Mouse (Mus musculus): ENCODE measurements around the gene Nr4a2. TPM values are rescaled to one million over a fixed set of nuclear protein-coding genes. Genes with fewer than 3 reads are reported as not detected.
A peak's percentile ranks its signal among the peaks of the same experiment; 100 is the strongest.

The Nr4a2 gene
- polyA plus RNA-seq (2016; fragmentation: Nextera tagmentation; extraction: Ambion mirVana) = 3.5 and 3.8 TPM in 2 replicates

DNA sequence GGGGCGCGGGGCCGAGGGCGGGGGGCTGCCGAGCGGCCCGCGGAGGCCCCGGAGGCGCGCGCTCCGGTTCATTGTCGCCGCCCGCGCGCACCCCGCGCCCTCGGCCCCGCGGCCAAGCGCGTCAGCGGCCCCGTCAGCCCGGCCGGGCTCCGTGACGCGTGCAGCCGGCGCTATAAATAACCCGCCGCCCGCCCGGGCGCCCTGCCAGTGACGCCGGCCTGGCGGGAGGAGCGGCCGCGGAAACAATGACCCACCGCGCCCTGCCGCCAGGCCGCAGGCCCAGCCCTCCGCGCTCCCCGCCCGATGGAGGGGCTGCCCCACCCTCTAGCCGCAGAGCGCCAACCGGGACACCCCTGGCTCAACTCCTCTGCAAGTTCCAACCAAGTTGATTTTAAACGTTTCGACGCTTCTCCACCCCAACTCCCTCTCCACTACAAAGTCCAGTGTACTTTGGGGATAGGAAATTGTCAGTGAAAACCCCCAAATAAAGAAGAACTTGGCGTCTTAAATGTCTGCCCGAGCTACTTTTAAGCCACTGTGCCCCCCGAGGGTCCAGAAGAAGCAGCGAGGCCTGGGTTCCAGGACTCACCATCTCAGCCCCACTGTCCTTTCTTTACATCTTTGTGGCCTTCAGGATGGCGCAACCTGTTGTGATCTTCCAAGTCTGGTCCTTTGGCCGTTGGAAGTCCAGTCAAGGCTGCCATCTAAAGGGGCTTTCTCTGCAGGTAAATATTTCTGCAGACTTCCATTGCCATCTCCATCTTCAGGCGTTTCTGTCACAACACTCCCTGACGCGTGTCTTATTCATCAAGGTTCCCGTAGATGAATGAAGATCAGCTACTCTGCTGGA, at the start of gene Nr4a2:
Gene Nr4a2, minus strand, starts transcription at position 13 of the 850 bp plus-strand sequence.
- no peaks in the 10 kb centered on the region for H3K27me3 ChIP-seq (replicated peaks)
- no peaks in the 10 kb centered on the region for H3K36me3 ChIP-seq
- no peaks in the 10 kb centered on the region for H3K9me3 ChIP-seq (replicated peaks)
- peak within 1 kb of the TSS; percentile 94 for H3K27ac ChIP-seq (ENCODE audit: poor library complexity, severe bottlenecking)
- peak within 1 kb of the TSS; percentile 89 for H3K4me3 ChIP-seq
- 9% methylated on average over 44 of the region's 69 CpGs for WGBS
- peak within 1 kb of the TSS; percentile 79 for H3K4me2 ChIP-seq
- ATAC-seq (ENCODE audit: insufficient number of reproducible peaks, low FRiP score) = peak; percentile 95
- peaks cover 14% of the 10 kb centered on the region for H3K4me1 ChIP-seq (replicated peaks)
- H3K9ac ChIP-seq = peak within 1 kb of the TSS; percentile 97

DNA sequence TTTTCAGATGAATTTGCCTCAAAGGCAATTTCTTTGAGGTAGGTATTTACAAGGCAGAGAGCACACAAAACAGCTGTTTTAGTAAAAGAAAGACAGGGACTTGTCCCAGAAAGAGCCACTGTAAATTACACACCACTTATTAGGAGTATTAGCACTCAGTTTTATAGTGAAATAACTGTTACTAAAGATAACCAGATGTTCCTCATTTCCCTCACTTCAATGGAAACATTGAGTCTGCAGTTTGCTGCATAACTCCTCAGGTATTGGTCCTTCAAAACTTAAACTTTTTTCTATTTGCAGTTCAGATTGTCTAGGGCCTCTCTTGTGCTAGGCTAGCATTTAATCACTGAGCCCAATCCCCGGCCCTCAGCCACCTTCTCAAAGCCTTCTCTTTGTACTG, 41.6 kb upstream of the Nr4a2 start:
- Histone ChIP-seq H3K4me2 (no peak overlapping the region), H3K27ac (ENCODE audit: poor library complexity, severe bottlenecking) (no peak overlapping the region), H3K9ac (no peak overlapping the region), H3K27me3 (replicated peaks) (no peaks in the 10 kb centered on the region), H3K4me1 (replicated peaks) (no peaks in the 10 kb centered on the region), H3K4me3 (no peak overlapping the region), H3K9me3 (replicated peaks) (no peaks in the 10 kb centered on the region), H3K36me3 (no peaks in the 10 kb centered on the region)
- whole genome bisulfite sequencing = 51% methylated on average over 1 of the region's 1 CpGs
- ATAC-seq (ENCODE audit: insufficient number of reproducible peaks, low FRiP score) = no peak

DNA sequence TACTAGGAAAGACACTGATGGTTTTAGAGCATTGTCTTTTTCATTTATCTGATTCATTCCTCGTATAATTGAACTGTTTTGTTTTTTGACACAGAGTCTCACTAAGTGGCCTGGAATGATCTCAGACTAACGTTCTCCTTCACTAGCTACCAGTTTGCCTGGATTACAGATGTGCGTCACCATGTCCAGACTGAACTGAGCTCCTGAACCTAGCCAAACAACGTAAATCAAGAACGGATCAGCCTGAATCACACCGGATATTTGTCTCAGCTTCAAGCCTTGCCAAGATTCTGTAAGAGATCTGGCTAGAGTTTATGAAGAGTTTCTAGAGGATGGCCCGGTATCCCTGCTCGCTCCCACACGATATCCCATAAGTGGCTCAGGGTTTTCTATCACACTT, 33.0 kb upstream of the Nr4a2 start:
- H3K9me3 ChIP-seq (replicated peaks) = no peaks in the 10 kb centered on the region
- H3K36me3 ChIP-seq = no peaks in the 10 kb centered on the region
- H3K27me3 ChIP-seq (replicated peaks) = no peaks in the 10 kb centered on the region
- H3K4me2 ChIP-seq = no peak overlapping the region
- no peak overlapping the region for H3K9ac ChIP-seq
- 82% methylated on average over 9 of the region's 9 CpGs for WGBS
- no peak for ATAC-seq (ENCODE audit: insufficient number of reproducible peaks, low FRiP score)
- peaks cover 5% of the 10 kb centered on the region for H3K4me1 ChIP-seq (replicated peaks)
- no peak overlapping the region for H3K27ac ChIP-seq (ENCODE audit: poor library complexity, severe bottlenecking)
- H3K4me3 ChIP-seq = no peak overlapping the region

DNA sequence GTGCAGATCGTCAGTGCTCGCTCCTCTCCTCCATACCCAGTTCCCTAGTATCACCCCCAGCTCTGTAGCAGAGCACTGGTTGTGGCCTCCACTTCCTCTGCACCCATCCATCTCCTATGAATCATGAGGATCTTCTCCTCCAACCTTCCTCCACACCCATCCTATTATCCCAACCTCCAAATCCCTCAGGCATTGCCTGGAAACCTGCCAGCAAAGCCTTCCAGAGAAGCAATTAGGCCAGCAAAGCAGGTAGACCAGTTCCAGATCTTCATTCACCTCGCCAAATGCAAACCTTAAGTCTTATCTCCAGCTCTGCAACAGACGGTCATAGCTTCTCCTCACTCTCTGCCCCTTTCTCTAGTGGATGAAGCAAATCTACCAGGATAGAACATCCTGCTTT, 26.0 kb upstream of the Nr4a2 start:
- no peak for ATAC-seq (ENCODE audit: insufficient number of reproducible peaks, low FRiP score)
- WGBS = 69% methylated on average over 4 of the region's 4 CpGs
- H3K9ac ChIP-seq = no peak overlapping the region
- no peak overlapping the region for H3K4me2 ChIP-seq
- no peaks in the 10 kb centered on the region for H3K27me3 ChIP-seq (replicated peaks)
- H3K9me3 ChIP-seq (replicated peaks) = no peaks in the 10 kb centered on the region
- H3K27ac ChIP-seq (ENCODE audit: poor library complexity, severe bottlenecking) = no peak overlapping the region
- H3K4me3 ChIP-seq = no peak overlapping the region
- no peaks in the 10 kb centered on the region for H3K36me3 ChIP-seq
- H3K4me1 ChIP-seq (replicated peaks) = no peaks in the 10 kb centered on the region

DNA sequence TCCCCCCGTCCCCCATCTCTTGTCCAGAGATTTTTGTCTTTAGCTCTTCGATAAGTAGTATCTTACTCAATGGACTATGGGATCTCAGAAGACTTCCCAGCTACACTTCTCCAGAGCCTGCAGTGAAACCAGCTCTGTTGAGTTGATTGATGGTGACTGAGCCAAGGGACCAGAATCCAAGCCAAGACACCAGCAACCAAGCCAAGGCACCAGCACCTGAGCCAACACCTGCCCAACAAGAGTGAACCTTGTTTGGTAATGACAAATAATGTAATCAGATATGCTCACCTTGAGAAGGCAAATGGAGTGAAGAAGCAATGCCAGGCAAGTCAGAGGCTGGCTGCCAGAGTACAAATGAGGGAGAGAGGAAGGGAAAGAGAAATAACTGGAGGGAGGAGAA, 24.4 kb upstream of the Nr4a2 start:
- no peaks in the 10 kb centered on the region for H3K36me3 ChIP-seq
- 73% methylated on average over 2 of the region's 2 CpGs for WGBS
- no peak overlapping the region for H3K4me2 ChIP-seq
- ATAC-seq (ENCODE audit: insufficient number of reproducible peaks, low FRiP score) = no peak
- no peak overlapping the region for H3K27ac ChIP-seq (ENCODE audit: poor library complexity, severe bottlenecking)
- no peak overlapping the region for H3K4me3 ChIP-seq
- H3K4me1 ChIP-seq (replicated peaks) = no peaks in the 10 kb centered on the region
- H3K9me3 ChIP-seq (replicated peaks) = no peaks in the 10 kb centered on the region
- H3K9ac ChIP-seq = no peak overlapping the region
- no peaks in the 10 kb centered on the region for H3K27me3 ChIP-seq (replicated peaks)

DNA sequence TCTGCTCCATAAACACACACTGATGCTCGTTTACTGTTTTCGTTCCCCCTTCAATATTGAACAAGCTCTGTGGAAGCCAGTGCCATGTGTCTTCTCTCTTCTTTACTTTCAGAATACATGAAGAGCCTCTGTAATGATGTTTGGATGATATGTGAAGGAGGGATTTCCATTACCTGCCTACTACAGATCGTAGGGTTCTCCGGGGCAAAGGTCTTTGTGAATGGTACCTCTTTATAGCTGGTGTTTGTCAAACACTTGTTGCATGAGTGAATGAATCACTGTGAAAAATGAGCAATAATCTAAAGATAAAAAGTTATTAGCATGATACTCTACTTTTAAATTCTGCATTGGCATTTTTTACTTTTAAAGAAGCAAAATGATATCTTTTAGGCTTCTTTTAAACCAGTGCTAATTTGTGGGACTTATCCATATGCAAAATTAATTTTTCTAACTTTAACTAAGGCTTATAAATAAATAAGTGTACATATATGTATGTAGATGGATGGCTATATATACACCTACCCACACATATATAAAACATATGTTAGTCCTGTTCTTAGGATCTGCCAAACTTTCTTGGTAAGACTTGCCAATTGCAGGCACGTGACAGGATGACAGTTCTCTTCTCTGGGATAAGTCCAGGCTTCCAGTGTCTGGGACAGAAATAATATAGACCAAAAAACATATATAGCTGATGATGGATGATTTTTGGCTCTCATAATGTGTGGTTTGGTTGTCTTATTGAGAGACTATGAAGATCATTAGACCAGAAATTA, 22.0 kb upstream of the Nr4a2 start:
- no peaks in the 10 kb centered on the region for H3K9me3 ChIP-seq (replicated peaks)
- no peak overlapping the region for H3K4me2 ChIP-seq
- no peak overlapping the region for H3K27ac ChIP-seq (ENCODE audit: poor library complexity, severe bottlenecking)
- H3K36me3 ChIP-seq = no peaks in the 10 kb centered on the region
- no peak overlapping the region for H3K4me3 ChIP-seq
- 83% methylated on average over 5 of the region's 5 CpGs for WGBS
- no peaks in the 10 kb centered on the region for H3K4me1 ChIP-seq (replicated peaks)
- H3K27me3 ChIP-seq (replicated peaks) = no peaks in the 10 kb centered on the region
- H3K9ac ChIP-seq = no peak overlapping the region
- ATAC-seq (ENCODE audit: insufficient number of reproducible peaks, low FRiP score) = no peak

DNA sequence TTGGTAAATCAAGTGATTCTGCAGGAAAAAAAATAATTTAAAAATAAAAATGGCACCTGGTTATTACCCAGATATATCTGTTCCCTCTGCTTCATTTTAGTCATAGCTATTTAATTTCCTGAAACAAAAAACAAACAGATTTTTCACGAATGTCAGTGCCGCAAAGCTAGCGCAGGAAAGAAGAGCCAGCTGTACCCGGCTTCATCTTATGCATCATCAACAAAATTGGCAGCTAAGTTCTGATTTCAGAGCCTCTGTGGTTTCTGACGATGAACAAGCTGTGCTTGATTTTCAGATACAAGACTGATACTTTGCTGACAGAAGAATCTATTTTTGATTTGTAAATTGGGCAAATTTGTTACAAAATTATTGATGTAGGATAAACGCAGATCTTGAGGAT, 14.8 kb upstream of the Nr4a2 start:
- WGBS = 85% methylated on average over 6 of the region's 6 CpGs
- no peak overlapping the region for H3K4me3 ChIP-seq
- H3K27ac ChIP-seq (ENCODE audit: poor library complexity, severe bottlenecking) = no peak overlapping the region
- no peak overlapping the region for H3K4me2 ChIP-seq
- H3K9me3 ChIP-seq (replicated peaks) = no peaks in the 10 kb centered on the region
- no peak for ATAC-seq (ENCODE audit: insufficient number of reproducible peaks, low FRiP score)
- H3K36me3 ChIP-seq = no peaks in the 10 kb centered on the region
- H3K9ac ChIP-seq = no peak overlapping the region
- H3K27me3 ChIP-seq (replicated peaks) = no peaks in the 10 kb centered on the region
- H3K4me1 ChIP-seq (replicated peaks) = no peaks in the 10 kb centered on the region; the same call in 1 of the 2 replicates

DNA sequence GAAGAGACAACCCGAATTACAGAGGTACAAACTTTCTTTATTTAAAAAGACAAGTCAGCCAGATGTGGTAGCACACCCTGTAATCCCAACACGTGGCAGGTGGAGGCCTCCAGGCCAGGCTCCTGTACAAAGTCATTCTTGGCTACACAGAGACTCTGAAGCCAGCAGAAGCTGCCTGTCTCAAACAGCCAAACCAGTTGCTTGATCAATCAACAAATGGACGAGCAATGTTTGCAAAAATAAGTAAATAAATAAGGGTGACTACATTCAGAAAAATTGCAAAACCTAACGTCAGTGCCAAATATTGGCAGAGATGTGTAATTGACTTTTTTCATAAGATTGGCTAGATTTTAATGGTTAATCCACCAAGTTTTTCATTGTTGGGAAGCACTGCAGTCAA, 3.7 kb upstream of the Nr4a2 start:
- no peak for ATAC-seq (ENCODE audit: insufficient number of reproducible peaks, low FRiP score)
- Histone ChIP-seq H3K27ac (ENCODE audit: poor library complexity, severe bottlenecking) (no peak overlapping the region), H3K27me3 (replicated peaks) (no peaks in the 10 kb centered on the region), H3K4me1 (replicated peaks) (0 out of 2 replicates have a peak, but pooled peaks cover 2% of the 10 kb centered on the region), H3K4me2 (no peak overlapping the region), H3K9me3 (replicated peaks) (no peaks in the 10 kb centered on the region), H3K36me3 (no peaks in the 10 kb centered on the region), H3K9ac (no peak overlapping the region), H3K4me3 (no peak overlapping the region)
- 67% methylated on average over 4 of the region's 4 CpGs for WGBS

DNA sequence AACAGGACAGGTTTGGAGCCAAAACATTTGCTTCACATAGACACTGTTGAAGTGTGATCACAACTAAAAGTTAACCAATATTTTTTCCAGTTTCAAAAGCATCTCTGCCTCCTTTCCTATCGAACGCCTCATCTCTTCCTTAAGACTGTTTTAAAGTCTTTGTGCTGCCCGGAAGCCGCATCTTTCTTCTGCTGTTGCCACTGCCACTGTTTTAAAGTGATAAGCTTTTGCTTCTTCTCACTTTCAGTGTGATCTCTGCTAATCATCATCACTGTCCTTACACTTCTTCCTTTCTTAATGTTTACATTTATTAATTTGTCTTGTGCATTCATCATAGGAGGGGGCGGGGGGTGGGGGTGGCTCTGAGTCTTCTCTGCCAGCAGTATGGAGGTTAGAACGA, 2.1 kb upstream of the Nr4a2 start:
- Histone ChIP-seq H3K4me2 (no peak overlapping the region), H3K9ac (no peak overlapping the region), H3K4me3 (no peak overlapping the region), H3K36me3 (no peaks in the 10 kb centered on the region), H3K4me1 (replicated peaks) (peaks cover 11% of the 10 kb centered on the region), H3K9me3 (replicated peaks) (no peaks in the 10 kb centered on the region), H3K27me3 (replicated peaks) (no peaks in the 10 kb centered on the region), H3K27ac (ENCODE audit: poor library complexity, severe bottlenecking) (no peak overlapping the region)
- 76% methylated on average over 6 of the region's 6 CpGs for WGBS
- ATAC-seq (ENCODE audit: insufficient number of reproducible peaks, low FRiP score) = no peak

DNA sequence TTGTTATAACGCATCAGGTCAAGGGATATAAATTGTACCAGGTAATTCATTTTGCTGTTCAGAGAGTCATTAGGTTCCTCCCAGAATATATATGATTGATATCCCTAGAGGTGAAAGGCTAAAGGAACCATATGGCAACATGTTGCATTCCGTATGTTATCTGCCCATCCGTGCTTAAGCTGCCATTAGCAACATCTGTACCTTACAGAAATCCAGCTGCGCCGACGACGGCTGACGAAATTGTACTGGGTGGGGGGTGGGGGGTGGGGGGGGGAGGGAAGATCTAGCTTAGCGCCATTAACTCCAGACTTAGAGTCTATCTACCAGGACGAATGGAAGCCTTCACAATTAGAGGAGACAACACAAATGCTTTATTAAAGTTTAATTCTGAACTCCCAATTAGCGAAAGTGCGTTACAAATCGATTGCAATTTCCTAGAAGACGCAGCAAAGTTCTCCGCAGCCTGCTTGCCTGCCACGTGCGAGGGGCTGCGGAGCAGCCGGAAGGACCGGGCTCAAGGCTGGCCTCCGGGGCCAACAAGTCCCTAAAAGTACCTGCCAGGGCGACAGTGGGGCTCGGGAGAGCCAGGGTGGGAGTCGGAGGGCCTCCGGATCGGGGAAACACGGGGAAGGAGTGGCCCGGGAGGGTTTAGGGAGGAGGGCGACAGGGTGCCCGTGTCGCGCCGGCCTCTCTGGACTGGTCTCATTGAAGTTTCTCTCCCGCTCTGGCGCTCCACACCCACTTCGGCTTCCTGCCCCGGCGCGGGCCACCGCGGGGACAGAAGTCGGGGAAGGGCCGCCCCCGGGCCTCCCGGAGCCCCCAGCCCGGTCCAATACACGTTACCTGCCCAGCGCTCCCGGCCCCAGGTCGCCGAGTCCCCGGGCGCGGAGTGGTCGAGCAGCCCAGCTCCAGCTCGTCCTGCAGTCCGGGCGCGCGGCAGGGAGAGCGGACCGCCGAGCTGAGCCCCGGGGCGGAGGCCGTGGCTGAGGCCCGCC, 520 bp downstream of the Nr4a2 start:
- no peaks in the 10 kb centered on the region for H3K9me3 ChIP-seq (replicated peaks)
- peak overlapping the region; percentile 97 for H3K9ac ChIP-seq
- peak overlapping the region; percentile 79 for H3K4me2 ChIP-seq
- peaks cover 14% of the 10 kb centered on the region for H3K4me1 ChIP-seq (replicated peaks)
- under 1% methylated on average over 67 of the region's 67 CpGs for WGBS
- peak overlapping the region; percentile 94 for H3K27ac ChIP-seq (ENCODE audit: poor library complexity, severe bottlenecking)
- no peaks in the 10 kb centered on the region for H3K27me3 ChIP-seq (replicated peaks)
- ATAC-seq (ENCODE audit: insufficient number of reproducible peaks, low FRiP score) = peak; percentile 85
- peak overlapping the region; percentile 89 for H3K4me3 ChIP-seq
- no peaks in the 10 kb centered on the region for H3K36me3 ChIP-seq
